Mouse (Mus musculus): ENCODE data around the gene Zfp574. TPM values are rescaled to one million over a fixed set of nuclear protein-coding genes. Genes with fewer than 3 reads are reported as not detected.

Zfp574 gene
- total and polyA plus RNA-seq, 3 experiments: 16.3 to 30.2 TPM; not detected in 1

- Histone ChIP-seq H3K4me3 (ENCODE audit: control insufficient read depth in 1 of 2, insufficient read depth in 1 of 2, low read depth in 2 of 2, low read length in 2 of 2) (no peak overlapping the region), H3K36me3 (ENCODE audit: control insufficient read depth in 1 of 2, insufficient read depth in 2 of 2, low read length in 2 of 2) (no peaks in the 10 kb centered on the region), H3K9me3 (replicated peaks; ENCODE audit: insufficient read depth, low read length) (no peaks in the 10 kb centered on the region), H3K9ac (ENCODE audit: control insufficient read depth, low read depth, low read length, poor library complexity, severe bottlenecking) (no peak overlapping the region), H3K4me1 (ENCODE audit: control insufficient read depth in 1 of 2, insufficient read depth in 2 of 2, low read length in 2 of 2) (no peaks in the 10 kb centered on the region), H3K27ac (ENCODE audit: control insufficient read depth, low read depth, low read length) (no peak overlapping the region), H3K79me2 (ENCODE audit: control insufficient read depth, insufficient read depth, low read length, poor library complexity) (no peaks in the 10 kb centered on the region), H3K27me3 (ENCODE audit: control insufficient read depth in 1 of 2, insufficient read depth in 2 of 2, low read length in 2 of 2) (no peaks in the 10 kb centered on the region)
- TF ChIP-seq MEF2A (IDR thresholded peaks at IDR 0.05; ENCODE audit: extremely low read depth, insufficient replicate concordance, low read depth, low read length, poor library complexity, severe bottlenecking) (no peak), RAD21 (IDR thresholded peaks at IDR 0.05; ENCODE audit: low read depth, low read length) (peak; percentile 100), CTCF (IDR thresholded peaks at IDR 0.05 in 2 of 3, conservative IDR thresholded peaks at IDR 0.05 in 1 of 3; ENCODE audit: control insufficient read depth in 1 of 3, insufficient read depth in 1 of 3, low read depth in 2 of 3, low read length in 3 of 3, poor library complexity in 1 of 3, severe bottlenecking in 1 of 3) (peak in 2 of 3 experiments; percentile 88 to 100), GATA1 (IDR thresholded peaks at IDR 0.05; ENCODE audit: low read depth, low read length) (no peak), TBP (IDR thresholded peaks at IDR 0.05; ENCODE audit: low read depth, low read length) (no peak), ZKSCAN1 (IDR thresholded peaks at IDR 0.05; ENCODE audit: low read depth, low read length) (no peak), RCOR1 (IDR thresholded peaks at IDR 0.05; ENCODE audit: low read depth, low read length) (no peak), USF1 (IDR thresholded peaks at IDR 0.05; ENCODE audit: low read depth, low read length) (no peak), NELFE (IDR thresholded peaks at IDR 0.05; ENCODE audit: low read depth, low read length) (no peak), MXI1 (IDR thresholded peaks at IDR 0.05; ENCODE audit: low read depth, low read length) (0 out of 2 replicates have a peak, but pooled peaks have one; percentile 5), SMC3 (IDR thresholded peaks at IDR 0.05; ENCODE audit: low read depth, low read length) (peak; percentile 99), MAFK (IDR thresholded peaks at IDR 0.05; ENCODE audit: borderline replicate concordance, low read depth, low read length) (no peak), ETS1 (IDR thresholded peaks at IDR 0.05; ENCODE audit: low read depth, low read length) (no peak), POLR2AphosphoS2 (IDR thresholded peaks at IDR 0.05; ENCODE audit: low read length) (no peak), ZC3H11A (IDR thresholded peaks at IDR 0.05; ENCODE audit: low read depth, low read length) (peak; percentile 100), SIN3A (IDR thresholded peaks at IDR 0.05; ENCODE audit: low read length) (peak; percentile 48; the same call in 1 of the 2 replicates), POLR2AphosphoS5 (IDR thresholded peaks at IDR 0.05; ENCODE audit: borderline replicate concordance, low read depth, low read length) (no peak), E2F4 (IDR thresholded peaks at IDR 0.05; ENCODE audit: borderline replicate concordance, low read depth, low read length) (no peak), UBTF (IDR thresholded peaks at IDR 0.05; ENCODE audit: borderline replicate concordance, insufficient read depth, low read depth, low read length) (no peak), MAZ (IDR thresholded peaks at IDR 0.05; ENCODE audit: low read depth, low read length) (peak; percentile 48; the same call in 1 of the 2 replicates), POLR2A (IDR thresholded peaks at IDR 0.05; ENCODE audit: control insufficient read depth in 1 of 2, insufficient read depth in 1 of 2, low read depth in 1 of 2, low read length in 2 of 2, poor library complexity in 1 of 2) (no peak), MAX (IDR thresholded peaks at IDR 0.05; ENCODE audit: low read length) (no peak), TCF12 (IDR thresholded peaks at IDR 0.05; ENCODE audit: low read depth, low read length) (no peak)
- peak; percentile 87 for DNase-seq (ENCODE audit: low read depth, low spot score)
Measured at GRCm38 (mm10) chr7:25105411-25106160, 33.2 kb downstream of the Zfp574 start.

Measured in MEL (cell line).